Mouse (Mus musculus) cortical plate, adult 2 months (tissue): Measurements from ENCODE around the gene Colq.

Source experiments
- CTCF ChIP-seq: fragments of 200-500 bp; IDR thresholded peaks from 2 replicates; pipeline ENCODE4 v1.5.1; 2011; ENCODE audit warnings: mild to moderate bottlenecking, control low read depth, low read length; ENCODE audit not compliant: insufficient read depth; ENCODE audit errors: extremely low read depth
- POLR2A ChIP-seq: fragments of 200-500 bp; IDR thresholded peaks from 2 replicates; pipeline ENCODE4 v1.6.1; 2011; ENCODE audit warnings: mild to moderate bottlenecking, low read length, control low read depth; ENCODE audit not compliant: insufficient read depth; ENCODE audit errors: extremely low read depth

- no peak for TF ChIP-seq CTCF
- no peak for TF ChIP-seq POLR2A
These were observed 47.2 kb downstream of the Colq start for GRCm38 (mm10) chr14:31543885-31544442.
